Mouse (Mus musculus): ENCODE data around the gene Nisch. TPM values are rescaled to one million over a fixed set of nuclear protein-coding genes. Genes with fewer than 3 reads are reported as not detected.

Gene Nisch
- total and polyA plus RNA-seq, 3 experiments = 46.3 to 180 (median 85.2) TPM

GRCm38 (mm10) chr14:31230442-31230841, 13.7 kb upstream of the Nisch start:
- Histone ChIP-seq H3K9me3 (replicated peaks; ENCODE audit: low read length) (no peaks in the 10 kb centered on the region), H3K27me3 (replicated peaks) (peaks cover 14% of the 10 kb centered on the region), H3K9ac (ENCODE audit: insufficient read depth, low read depth) (no peak overlapping the region), H3K79me2 (replicated peaks; ENCODE audit: control insufficient read depth, extremely low read depth, insufficient read depth, poor library complexity, severe bottlenecking) (no peaks in the 10 kb centered on the region), H3K4me3 (replicated peaks in 1 of 3; ENCODE audit: low read depth in 2 of 3, low read length in 2 of 3, poor library complexity in 1 of 3) (no peak overlapping the region), H3K4me2 (ENCODE audit: insufficient read depth, low read depth, poor library complexity, severe bottlenecking) (no peak overlapping the region), H3K36me3 (replicated peaks in 1 of 2; ENCODE audit: control insufficient read depth in 1 of 2, insufficient read depth in 1 of 2, low read length in 1 of 2) (peaks cover 0 to 3% of the 10 kb centered on the region in 2 experiments), H3K27ac (ENCODE audit: insufficient read depth, low read depth) (no peak overlapping the region), H3K4me1 (ENCODE audit: control insufficient read depth in 1 of 2, insufficient read depth in 2 of 2) (peaks cover 19 to 40% of the 10 kb centered on the region in 2 experiments)
- in situ Hi-C loops (cut with MboI; ENCODE audit: low pct_ligation_motif_present, low pct_unique_long_range_greater_than_20kb, low sequenced_read_pairs) = no loop called here
- dilution Hi-C loops (cut with MboI; ENCODE audit: extremely low pct_ligation_motif_present, extremely low pct_unique_long_range_greater_than_20kb, low sequenced_read_pairs) = no loop called here
- TF ChIP-seq MAFK (IDR thresholded peaks at IDR 0.05; ENCODE audit: insufficient replicate concordance, low read length) (no peak), SIN3A (IDR thresholded peaks at IDR 0.05; ENCODE audit: low read length) (no peak), EP300 (IDR thresholded peaks at IDR 0.05; ENCODE audit: low read length) (no peak), GABPA (IDR thresholded peaks at IDR 0.05; ENCODE audit: insufficient replicate concordance, low read depth, low read length) (no peak), CTCF (conservative IDR thresholded peaks at IDR 0.05 in 1 of 2, IDR thresholded peaks at IDR 0.05 in 1 of 2; ENCODE audit: low read depth in 2 of 2, low read length in 2 of 2) (no peak), ELF1 (IDR thresholded peaks at IDR 0.05; ENCODE audit: low read depth, low read length) (no peak), BHLHE40 (IDR thresholded peaks at IDR 0.05; ENCODE audit: low read depth, low read length) (no peak), USF1 (IDR thresholded peaks at IDR 0.05; ENCODE audit: low read depth, low read length) (no peak), USF2 (conservative IDR thresholded peaks at IDR 0.05; ENCODE audit: low read depth, low read length) (no peak), JUND (conservative IDR thresholded peaks at IDR 0.05; ENCODE audit: low read depth, low read length) (no peak), SMC3 (IDR thresholded peaks at IDR 0.05; ENCODE audit: low read depth, low read length) (no peak), ZMIZ1 (IDR thresholded peaks at IDR 0.05; ENCODE audit: low read depth, low read length) (no peak), TBP (conservative IDR thresholded peaks at IDR 0.05; ENCODE audit: low read depth, low read length) (no peak), MAZ (IDR thresholded peaks at IDR 0.05; ENCODE audit: low read depth, low read length) (no peak), POLR2AphosphoS2 (IDR thresholded peaks at IDR 0.05; ENCODE audit: low read depth, low read length) (no peak), ETS1 (conservative IDR thresholded peaks at IDR 0.05; ENCODE audit: low read depth, low read length) (no peak), E2F4 (IDR thresholded peaks at IDR 0.05; ENCODE audit: insufficient replicate concordance, low read depth, low read length) (no peak), UBTF (IDR thresholded peaks at IDR 0.05; ENCODE audit: low read depth, low read length) (no peak), ZKSCAN1 (IDR thresholded peaks at IDR 0.05; ENCODE audit: borderline replicate concordance, low read depth, low read length) (no peak)
- DNase-seq (ENCODE audit: extremely low read depth) = no peak

- Histone ChIP-seq H3K4me3 (replicated peaks in 1 of 3; ENCODE audit: low read depth in 2 of 3, low read length in 2 of 3, poor library complexity in 1 of 3) (no peak overlapping the region), H3K27me3 (replicated peaks) (peaks cover 14% of the 10 kb centered on the region), H3K9ac (ENCODE audit: insufficient read depth, low read depth) (peak overlapping the region; percentile 7; the same call in 1 of the 2 replicates), H3K4me1 (ENCODE audit: control insufficient read depth in 1 of 2, insufficient read depth in 2 of 2) (peaks cover 15 to 29% of the 10 kb centered on the region in 2 experiments), H3K9me3 (replicated peaks; ENCODE audit: low read length) (no peaks in the 10 kb centered on the region), H3K79me2 (replicated peaks; ENCODE audit: control insufficient read depth, extremely low read depth, insufficient read depth, poor library complexity, severe bottlenecking) (no peaks in the 10 kb centered on the region), H3K4me2 (ENCODE audit: insufficient read depth, low read depth, poor library complexity, severe bottlenecking) (peak overlapping the region; percentile 38), H3K27ac (ENCODE audit: insufficient read depth, low read depth) (no peak overlapping the region), H3K36me3 (replicated peaks in 1 of 2; ENCODE audit: control insufficient read depth in 1 of 2, insufficient read depth in 1 of 2, low read length in 1 of 2) (peaks cover 0 to 7% of the 10 kb centered on the region in 2 experiments)
- dilution Hi-C loops (cut with MboI; ENCODE audit: extremely low pct_ligation_motif_present, extremely low pct_unique_long_range_greater_than_20kb, low sequenced_read_pairs) (no loop called here), in situ Hi-C loops (cut with MboI; ENCODE audit: low pct_ligation_motif_present, low pct_unique_long_range_greater_than_20kb, low sequenced_read_pairs) (no loop called here)
- DNase-seq (ENCODE audit: extremely low read depth) = peak; percentile 41
- TF ChIP-seq HCFC1 (IDR thresholded peaks at IDR 0.05; ENCODE audit: low read depth, low read length) (no peak), EP300 (IDR thresholded peaks at IDR 0.05; ENCODE audit: low read length) (peak; percentile 60), MEF2A (IDR thresholded peaks at IDR 0.05; ENCODE audit: borderline replicate concordance, low read depth, low read length) (peak; percentile 56; the same call in 1 of the 2 replicates), POLR2A (IDR thresholded peaks at IDR 0.05; ENCODE audit: low read depth, low read length) (peak; percentile 37; the same call in 1 of the 2 replicates), JUND (conservative IDR thresholded peaks at IDR 0.05; ENCODE audit: low read depth, low read length) (no peak), IRF4 (IDR thresholded peaks at IDR 0.05; ENCODE audit: low read depth, low read length) (peak; percentile 61; the same call in 1 of the 2 replicates), RCOR1 (conservative IDR thresholded peaks at IDR 0.05; ENCODE audit: low read depth, low read length) (0 out of 2 replicates have a peak, but pooled peaks have one; percentile 49), CTCF (conservative IDR thresholded peaks at IDR 0.05 in 1 of 2, IDR thresholded peaks at IDR 0.05 in 1 of 2; ENCODE audit: low read depth in 2 of 2, low read length in 2 of 2) (no peak), UBTF (IDR thresholded peaks at IDR 0.05; ENCODE audit: low read depth, low read length) (no peak), POLR2AphosphoS2 (IDR thresholded peaks at IDR 0.05; ENCODE audit: low read depth, low read length) (no peak), NELFE (IDR thresholded peaks at IDR 0.05; ENCODE audit: low read depth, low read length) (no peak), ELF1 (IDR thresholded peaks at IDR 0.05; ENCODE audit: low read depth, low read length) (peak; percentile 53), MAFK (IDR thresholded peaks at IDR 0.05; ENCODE audit: insufficient replicate concordance, low read length) (no peak), TCF12 (IDR thresholded peaks at IDR 0.05; ENCODE audit: low read depth, low read length) (peak; percentile 75), TBP (conservative IDR thresholded peaks at IDR 0.05; ENCODE audit: low read depth, low read length) (no peak), JUN (IDR thresholded peaks at IDR 0.05; ENCODE audit: insufficient read depth, low read depth, low read length) (no peak), E2F4 (IDR thresholded peaks at IDR 0.05; ENCODE audit: insufficient replicate concordance, low read depth, low read length) (no peak), ZNF384 (IDR thresholded peaks at IDR 0.05; ENCODE audit: low read depth, low read length) (no peak), CHD2 (IDR thresholded peaks at IDR 0.05; ENCODE audit: low read length) (peak; percentile 27; the same call in 1 of the 2 replicates), ZKSCAN1 (IDR thresholded peaks at IDR 0.05; ENCODE audit: borderline replicate concordance, low read depth, low read length) (no peak), KAT2A (IDR thresholded peaks at IDR 0.05; ENCODE audit: insufficient replicate concordance, low read length) (0 out of 2 replicates have a peak, but pooled peaks have one; percentile 40), ETS1 (conservative IDR thresholded peaks at IDR 0.05; ENCODE audit: low read depth, low read length) (peak; percentile 53)
These were observed 11.5 kb upstream of the Nisch start for GRCm38 (mm10) chr14:31228234-31228633.
